Mouse (Mus musculus): ENCODE measurements at regions not wholly inside any gene's neighbourhood (a gene's known extent, or its start where the extent isn't known, plus 50 kb on each side); places are given as distances from the start of the nearest gene placed in this dataset.

DNA sequence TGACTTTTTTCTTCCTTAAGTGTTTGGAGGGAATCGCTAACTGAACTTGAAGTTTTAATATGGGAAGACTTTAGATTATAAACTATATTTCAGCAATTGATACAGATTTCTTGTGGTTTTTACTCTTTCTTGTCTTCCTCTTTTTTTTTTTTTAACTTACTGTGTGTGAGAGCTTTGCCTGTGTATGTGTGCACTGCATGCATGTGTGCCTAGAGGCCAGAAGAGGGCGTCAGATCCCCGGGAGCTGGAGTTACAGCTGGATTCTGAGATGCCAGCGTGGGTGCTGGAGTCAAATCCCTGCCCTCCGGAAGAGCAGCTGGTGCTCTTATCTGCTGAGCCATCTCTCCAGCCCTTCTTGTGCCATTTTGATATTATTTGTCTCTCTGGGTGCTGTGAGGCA is 129.6 kb downstream of the Trim33 start:
- no peak for DNase-seq (ENCODE audit: low spot score)

DNA sequence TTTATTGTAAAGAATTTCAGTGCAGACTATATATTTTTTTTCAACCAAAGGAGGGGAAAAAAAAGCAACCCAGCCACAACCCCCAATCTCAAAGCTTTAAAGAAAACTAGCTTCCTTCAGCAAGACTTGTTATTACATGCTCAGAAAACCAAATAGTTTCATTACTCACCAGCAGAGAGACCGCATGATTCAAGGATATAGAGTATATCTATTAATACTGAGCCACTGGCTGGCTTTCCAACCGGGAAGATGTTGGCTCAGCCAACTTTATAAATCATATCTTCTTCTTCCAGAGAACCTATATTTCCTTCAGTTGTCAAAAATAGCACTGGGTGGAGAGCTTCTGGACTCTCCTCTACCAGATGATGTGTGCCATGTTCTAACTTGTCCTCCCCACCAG is 133.2 kb downstream of the Trim33 start:
- no peak for DNase-seq (ENCODE audit: low spot score)

DNA sequence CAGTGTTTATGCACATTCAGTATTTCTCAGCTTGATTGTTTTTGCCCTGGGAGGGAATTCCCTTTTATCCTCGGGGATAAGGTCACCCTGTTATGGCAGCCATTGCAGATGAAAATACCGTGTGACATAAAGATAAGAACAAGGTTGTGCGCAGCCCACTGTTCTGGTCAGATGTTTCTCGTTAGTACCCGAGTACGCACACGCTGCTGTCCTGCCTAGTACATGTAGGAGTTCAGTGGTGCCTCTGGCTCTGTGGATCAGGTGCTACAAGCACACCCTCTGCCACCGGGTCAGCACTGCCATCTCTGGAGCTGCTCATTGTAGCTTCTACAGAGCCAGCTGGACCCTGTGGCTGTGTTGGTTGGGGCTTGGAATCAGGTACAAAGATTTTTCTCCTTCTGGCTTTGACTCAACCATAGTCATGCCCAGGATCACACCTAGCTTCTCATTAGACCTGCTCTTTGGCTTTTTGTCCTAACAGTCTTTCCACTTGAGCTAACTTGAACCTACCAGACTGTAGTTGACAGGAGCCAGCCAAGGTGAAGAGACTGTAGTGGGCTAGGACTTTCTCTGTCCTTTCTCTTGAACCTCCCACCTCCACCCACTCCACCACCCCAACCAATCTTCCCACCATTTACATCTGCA is 136.1 kb downstream of the Trim33 start:
- peak; percentile 32 for DNase-seq (ENCODE audit: low spot score)

DNA sequence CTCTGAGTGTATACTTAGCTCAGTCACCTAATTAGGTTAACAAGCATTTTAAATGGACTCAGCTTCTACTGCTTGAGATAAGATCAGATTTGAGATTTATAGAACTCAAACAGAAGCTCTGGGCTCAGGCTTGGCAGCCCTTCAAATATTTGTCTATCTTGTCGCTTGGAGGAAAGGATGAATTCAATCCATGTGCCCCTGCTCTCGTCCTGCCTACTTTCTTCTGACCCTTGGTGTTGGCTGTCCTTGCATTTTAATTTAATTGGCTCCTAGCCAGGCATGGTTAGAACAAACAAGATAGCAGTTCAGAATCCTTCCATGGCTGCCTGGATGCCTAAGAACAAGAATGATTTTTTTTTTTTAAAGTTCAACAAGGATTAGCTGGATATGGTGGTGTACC is 137.2 kb downstream of the Trim33 start:
- peak; percentile 35 for DNase-seq (ENCODE audit: low spot score)

DNA sequence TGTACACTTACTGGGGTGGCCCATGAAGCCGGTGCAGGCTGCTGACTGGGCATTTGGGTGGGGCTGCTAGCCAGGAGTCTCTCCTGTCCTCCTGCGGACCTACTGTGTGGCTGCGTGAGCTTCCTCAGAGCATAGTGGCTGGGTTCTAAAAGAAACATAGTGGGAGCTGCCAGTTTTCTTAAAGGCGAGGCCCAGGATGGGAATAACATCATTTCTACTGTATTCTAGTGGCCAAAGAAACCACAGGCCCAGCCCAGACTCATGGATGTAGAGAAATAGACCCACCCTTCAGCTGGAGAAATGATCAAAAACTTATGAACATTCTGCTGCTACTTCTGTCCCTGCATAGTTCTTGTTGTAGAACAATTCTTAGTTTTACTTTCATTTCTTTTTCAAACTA is 138.7 kb downstream of the Trim33 start:
- no peak for DNase-seq (ENCODE audit: low spot score)

DNA sequence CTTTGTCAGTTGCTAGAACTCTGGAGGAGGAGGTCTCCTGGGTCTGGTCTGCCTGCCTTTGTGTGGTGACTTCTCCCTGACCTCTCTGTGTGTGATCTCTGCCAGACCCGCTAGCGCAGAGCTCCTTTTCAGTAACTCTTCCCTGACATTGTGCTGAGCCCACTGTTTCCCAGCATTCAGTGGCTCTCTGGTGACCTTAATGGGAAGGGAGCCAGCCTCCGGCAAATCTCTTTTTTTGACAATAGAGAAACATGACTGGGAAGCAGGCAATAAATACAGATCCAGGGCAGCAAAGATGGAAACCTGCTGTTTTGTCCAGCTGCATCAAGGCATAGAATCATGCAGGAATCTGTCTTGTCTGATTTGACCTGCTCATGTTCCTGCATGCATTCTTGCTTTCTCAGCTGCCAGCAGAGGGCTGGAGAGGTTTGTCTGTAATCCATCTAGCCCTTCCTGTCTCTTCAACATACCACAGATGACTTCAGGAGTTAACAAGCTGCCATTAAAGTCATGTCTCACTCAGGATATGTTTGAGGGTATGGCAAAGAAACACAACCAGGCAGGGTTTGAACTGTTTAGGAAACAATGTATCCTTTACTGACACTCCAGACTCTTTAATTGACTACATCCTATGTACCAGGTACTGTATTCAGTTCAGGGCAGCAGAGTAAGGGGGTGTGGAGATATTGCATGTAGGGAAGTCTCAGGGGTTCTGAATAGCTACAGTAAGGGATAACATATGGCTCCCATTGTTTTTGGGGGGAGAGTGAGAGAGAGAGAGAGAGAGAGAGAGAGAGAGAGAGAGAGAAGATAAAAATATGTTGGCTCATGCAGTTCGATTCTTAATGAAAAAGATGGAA is 140.9 kb downstream of the Trim33 start:
- DNase-seq (ENCODE audit: low spot score) = no peak

DNA sequence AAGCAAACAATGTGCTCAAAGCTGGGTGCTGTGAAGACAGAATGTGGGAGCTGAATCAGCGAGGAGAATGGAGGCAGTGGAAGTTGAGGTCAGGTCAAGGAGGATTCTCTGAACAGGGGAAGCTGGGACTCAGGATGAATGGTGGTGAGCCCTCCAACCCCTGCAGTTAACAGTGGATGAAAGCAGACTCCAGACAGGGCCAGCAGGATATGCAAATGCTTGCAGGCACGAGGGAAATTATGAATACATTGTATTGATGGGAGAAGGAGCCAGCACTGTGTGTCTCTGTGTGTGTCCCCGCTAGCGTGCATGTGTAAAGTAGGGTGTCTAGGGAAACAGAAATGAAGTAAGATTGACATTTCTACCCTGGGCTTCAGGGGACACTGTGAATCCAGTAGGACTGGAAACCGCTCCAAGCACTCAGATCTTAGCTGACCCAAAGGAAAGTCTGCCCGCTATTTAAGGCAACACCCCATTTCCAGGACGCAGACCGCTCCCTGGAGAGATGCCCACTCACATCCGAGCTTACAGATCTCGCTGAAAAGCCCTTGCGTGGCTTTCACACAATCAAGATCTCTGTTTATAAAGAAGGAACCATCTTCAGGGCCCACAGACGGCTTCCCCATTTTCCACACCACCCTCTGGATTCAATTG is 141.7 kb downstream of the Trim33 start:
- no peak for DNase-seq (ENCODE audit: low spot score)

DNA sequence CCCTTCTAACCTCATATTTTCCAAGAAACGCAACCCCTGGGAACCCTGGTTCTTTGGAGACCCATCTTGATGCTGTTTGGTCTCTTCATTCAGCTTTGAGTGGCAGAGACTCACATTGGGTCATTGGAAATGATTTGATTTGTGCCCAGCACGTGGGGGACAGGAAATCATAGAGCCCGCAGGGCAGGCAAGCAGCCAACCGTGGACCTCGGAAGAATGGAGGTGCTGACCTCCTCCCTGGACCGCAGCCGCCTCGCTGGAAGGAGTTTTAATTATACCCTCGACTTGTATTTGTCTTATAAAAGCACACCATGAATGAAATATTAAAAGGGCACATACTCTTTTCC is 142.2 kb downstream of the Trim33 start:
- DNase-seq (ENCODE audit: low spot score) = no peak

DNA sequence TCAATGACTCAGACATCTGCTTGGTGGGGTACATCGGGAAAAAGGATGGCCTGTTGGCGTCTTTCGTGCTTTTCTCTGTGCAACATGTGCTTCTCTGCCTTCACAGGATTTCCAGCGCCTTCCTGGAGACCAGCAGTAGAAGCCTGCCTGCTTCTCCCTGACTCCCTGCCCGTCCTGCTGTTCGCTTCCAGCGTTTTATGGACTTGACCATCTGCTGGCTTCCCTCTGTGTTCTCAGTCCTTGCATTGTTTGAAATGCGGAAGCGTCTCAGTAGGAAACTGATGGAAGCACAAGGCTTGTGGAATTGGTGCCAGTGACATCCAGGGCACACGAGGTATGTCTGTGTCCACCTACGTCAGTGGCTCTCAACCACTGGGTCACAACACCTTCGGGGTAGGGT is 143.7 kb downstream of the Trim33 start:
- DNase-seq (ENCODE audit: low spot score) = no peak

DNA sequence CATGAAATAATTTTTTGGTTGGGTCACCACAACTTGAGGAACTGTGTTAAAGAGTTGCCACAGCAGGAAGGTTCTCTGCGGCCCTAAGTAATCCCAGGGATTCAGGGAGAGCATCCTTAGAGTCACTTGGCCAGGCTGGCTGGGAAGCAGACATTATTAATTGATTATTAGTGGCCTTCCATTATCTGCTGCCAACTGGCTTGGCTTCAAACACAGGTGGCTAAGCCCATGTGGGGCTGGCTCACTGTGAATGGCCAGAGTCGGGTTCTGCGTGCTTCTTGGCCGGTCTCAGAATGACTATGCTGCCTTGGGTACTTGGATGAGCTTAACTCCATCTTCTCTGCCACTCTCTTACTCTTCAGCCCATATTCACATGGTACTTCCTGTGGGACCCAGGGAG is 144.2 kb downstream of the Trim33 start:
- DNase-seq (ENCODE audit: low spot score) = no peak

DNA sequence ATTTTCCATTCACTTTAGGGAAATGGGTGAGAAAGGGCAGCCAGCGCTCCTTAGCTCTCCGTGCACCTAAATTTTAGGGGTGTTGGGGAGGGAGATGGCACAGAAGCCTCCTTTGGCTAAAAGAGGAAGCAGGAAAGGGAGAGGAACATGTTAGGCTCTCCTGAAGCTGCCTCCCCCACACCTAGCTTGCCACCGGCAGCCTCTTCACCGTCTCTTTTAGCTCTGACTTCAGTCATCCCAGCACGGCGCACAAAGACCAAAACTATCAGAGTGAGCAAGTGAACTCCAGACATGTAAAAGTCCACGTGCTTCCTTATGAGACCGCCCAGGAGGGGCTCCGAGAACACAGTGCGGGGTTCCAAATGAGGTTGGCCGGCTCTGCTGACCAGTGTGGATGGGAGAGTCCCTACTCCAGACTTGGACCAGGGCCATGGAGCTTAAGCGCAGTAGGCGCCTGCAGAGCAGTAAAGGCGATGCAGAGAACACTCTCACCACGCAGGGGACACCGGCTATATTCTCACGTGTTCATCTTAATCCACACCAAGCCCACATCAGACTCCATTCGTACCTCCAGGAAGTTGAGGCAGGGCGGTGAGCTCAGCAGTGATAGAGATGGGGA is 146.8 kb downstream of the Trim33 start:
- no peak for DNase-seq (ENCODE audit: low spot score)

DNA sequence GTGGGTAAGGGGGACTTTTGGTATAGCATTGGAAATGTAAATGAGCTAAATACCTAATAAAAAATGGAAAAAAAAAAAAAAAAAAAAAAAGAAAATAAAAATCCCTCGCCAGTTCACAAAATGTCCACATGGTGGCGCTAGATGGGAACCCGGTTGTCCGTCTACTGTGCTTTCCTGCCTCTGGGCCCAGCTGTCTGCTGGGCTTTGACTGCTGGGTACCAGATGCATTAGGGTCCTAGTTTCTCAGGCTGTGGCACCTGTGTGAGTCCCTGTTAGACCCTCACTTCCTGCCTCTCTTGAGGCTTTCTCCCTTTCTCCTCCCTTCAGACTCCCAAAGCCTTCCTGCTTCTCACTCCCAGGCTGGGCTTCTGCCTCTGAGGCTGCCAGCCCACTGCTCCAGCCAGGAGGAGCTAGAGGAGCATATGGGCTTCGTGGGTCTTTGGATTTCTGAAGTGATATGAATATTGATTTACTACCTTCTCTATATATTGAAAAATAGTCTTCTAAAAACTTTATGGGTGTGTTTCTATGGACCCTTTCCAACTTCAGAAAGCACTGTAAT is 145.7 kb upstream of the Syt6 start:
- no peak for DNase-seq (ENCODE audit: low spot score)

DNA sequence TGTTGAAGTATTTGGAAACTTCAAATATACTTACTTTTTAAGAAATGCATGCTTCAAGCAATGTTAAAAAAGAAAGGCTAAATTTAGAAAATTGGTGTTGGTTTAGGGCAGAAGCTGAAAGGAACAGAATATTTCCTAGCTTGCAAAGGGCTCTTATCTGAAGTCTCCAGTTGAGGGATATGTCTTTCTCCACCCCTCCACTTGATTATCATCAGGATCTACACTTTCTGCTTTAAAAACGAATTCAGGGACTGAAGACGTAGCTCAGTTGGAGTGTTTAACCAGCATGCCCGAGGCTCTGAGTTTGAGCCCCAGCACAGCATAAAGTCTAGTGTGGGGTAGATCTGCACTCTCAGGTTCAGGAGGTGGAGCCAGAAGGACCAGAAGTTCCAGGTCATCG is 144.9 kb upstream of the Syt6 start:
- no peak for DNase-seq (ENCODE audit: low spot score)

DNA sequence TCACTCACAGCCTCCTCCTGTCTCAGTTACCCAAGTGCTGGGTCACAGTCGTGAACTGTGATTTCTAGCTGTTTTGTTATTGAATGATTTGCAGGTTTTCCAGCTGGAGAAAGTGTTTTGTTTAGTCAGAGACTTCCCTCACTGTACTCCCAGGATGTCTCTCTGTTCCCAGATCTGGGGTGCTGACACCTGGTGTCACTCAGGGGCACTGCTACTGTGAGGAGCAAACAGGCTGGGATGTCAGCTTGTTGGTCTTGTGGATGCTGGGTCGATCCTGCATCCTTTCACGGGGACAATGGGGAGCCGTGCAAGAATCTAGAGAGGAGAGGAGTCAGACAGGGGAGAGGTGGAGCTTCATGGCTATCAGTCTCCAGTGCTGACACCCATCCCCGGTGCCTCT is 142.8 kb upstream of the Syt6 start:
- no peak for DNase-seq (ENCODE audit: low spot score)

DNA sequence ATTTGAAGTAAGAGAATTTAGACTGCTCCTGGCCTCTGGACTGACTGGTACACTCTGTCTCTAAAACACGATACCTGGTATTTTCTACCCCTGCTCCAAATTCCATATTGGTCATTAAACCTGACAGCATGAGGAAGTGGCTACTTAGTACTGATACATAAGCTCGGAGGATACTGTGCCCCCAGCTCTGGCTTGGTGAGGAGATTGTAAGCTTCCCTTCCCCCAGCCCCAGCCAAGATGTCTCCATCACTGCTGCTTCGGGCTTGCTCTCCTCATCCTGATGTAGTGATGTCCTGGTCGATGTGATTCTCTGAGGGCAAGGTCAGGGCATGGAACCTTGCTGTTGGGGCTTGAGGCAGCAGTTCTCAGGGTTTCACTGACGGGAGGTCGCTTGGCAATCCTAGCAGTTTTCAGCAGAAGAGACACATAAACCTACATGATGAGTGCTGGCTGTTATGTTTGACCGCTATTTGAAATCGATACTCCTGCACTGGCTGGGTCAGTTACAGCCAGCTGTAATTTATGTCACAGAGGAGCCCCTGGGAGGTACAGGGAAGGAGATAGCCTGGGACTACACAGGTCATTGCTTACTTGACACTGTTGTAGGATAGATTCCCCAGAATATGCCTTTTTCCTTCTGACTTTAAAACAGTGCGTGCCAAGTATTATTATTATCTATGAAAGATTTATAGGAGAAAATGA is 138.0 kb upstream of the Syt6 start:
- DNase-seq (ENCODE audit: low spot score) = no peak

DNA sequence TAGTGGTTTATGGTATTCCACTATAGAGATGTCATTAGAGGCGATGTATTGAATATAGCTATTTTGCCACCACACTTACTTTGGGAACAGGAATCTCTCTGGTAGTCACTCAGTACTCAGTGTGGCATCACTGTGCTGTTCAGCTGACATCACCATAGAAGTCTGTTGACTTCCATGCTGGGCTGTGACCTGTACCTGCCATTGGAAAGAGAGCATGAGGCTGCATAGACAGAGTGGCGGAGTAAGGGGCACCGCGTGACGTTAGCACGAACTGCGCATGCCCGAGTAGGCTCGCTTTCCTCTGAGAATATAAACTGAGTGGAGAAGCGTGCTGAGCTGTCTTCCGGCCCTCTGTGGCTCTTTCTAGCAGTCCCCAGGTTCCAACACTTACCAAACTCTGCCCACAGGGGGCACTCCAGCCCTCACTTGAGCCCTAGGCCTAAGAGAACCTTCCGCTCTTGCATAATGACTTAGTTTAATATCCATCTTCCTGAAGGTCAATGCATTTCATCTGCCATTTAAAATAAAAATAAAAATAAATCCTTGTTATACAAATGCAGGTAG is 136.2 kb upstream of the Syt6 start:
- DNase-seq (ENCODE audit: low spot score) = no peak

DNA sequence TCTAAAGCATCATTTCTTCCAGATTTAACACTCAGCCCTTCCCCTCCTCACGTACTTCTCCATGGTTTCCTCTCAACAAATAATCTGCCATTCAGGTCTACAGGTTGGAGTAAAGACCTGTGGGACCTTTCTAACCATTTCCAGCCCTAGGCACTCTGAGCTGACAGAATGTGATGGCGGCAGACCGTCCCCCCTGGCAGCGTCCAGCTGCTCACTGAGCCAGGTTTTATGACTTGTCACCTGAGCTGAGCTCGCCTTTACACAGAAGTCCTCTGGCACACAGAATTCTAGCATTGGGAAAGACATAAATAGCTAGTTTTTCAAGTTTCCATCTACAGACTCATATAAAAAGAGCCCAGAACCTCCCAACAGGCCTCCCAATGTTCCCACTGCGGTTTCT is 131.8 kb upstream of the Syt6 start:
- DNase-seq (ENCODE audit: low spot score) = no peak

DNA sequence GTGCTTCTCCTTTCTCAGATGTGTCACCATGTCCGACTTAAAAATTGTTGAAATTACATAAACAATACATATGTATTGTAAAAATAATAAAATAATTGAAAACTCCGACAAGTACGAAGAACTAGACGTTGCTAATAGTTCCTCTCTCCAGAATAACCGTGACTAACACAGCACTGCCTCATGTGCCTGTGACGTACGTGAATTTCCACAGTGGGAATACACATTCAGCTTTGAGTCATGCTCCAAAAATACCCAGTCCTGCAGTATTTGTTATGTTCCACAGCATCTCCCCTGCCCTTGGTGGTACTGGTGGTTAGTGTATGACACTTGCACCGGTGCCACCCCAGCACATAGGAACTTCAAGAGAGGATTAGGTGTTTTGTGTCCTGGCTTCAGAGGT is 129.2 kb upstream of the Syt6 start:
- DNase-seq (ENCODE audit: low spot score) = no peak

DNA sequence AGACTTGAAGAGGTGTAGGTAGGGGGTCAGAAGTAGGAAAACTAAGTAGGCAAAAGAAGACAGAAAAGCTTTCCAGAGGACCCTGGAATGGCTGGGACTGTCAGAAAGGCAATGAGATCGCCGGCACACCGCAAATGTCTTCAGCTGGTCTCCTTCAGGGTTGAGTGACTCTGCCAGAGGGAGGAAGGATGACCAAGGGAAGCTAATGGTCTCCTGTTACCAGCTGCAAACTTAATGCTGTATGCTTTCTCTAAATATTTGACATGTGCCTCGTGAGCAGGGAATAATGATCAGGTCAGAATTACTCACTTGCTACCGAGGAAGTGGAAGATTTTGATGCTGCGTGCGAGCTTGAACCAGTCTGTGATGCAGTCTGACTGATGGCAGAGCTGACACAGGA is 125.2 kb upstream of the Syt6 start:
- DNase-seq (ENCODE audit: low spot score) = no peak

DNA sequence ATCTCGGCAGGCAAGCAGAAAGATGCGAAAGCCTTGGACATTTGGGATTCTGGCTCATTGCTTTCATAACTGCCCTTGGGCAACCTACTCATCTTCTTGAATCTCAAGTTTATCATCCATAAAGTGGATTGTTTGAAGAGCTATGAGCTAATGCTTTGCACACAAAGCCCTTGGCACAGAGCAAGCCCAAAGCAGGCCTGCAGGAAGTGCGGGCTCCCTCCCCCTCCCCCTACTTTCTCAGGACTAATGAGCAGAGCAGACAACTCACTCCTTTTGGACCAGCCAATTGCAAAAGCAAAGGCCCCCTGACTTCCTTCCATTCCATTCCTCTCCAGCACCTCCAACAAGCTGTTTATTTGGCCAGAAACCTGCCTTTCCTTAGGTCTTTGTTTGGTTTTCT is 123.1 kb upstream of the Syt6 start:
- no peak for DNase-seq (ENCODE audit: low spot score)

DNA sequence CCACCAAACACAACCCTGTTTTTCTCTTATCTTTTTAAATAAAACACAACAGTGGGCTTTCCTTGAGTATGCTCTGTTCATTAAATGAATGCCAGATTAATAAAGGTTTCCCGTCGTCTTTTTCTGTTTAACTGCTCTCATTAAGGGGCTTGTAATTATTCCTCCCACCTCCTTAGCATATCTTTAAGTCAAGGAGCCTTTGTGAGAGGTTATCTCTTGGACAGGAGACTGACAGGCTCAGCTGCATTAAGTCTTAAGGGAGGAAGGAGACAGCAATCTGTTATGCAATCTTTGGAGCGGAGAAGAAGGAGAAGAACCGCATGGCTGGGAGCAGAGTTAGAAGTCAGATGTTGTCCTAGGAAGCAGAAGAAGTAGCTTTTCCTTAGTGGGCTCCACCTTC is 111.3 kb upstream of the Syt6 start:
- DNase-seq (ENCODE audit: low spot score) = no peak

DNA sequence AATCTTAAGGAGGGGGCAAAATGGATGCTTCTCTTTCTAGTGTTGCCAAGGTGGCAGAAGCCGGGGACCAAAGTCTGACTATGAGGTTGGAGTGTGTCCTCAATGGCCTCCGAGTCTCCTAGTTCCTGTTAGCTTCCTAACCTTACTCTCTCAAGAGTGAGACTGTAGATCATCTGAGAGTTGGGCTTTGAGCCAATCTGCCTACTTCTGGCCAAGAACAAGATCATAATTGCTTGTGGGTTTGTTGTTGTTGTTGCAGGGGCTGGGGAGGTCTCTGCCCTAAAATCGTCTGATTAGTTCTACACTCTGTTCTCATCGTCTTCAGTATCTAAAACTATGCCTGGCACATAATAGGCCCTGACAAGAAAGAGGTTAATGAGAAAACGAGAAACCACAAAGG is 110.8 kb upstream of the Syt6 start:
- no peak for DNase-seq (ENCODE audit: low spot score)
